In genomic region chr15:12271340-12271739, GRCm38 (mm10) we compare ENCODE assay signal across 23 mouse cellular contexts. TPM values are rescaled to one million over a fixed set of nuclear protein-coding genes. Genes with fewer than 3 reads are reported as not detected.
DNase-seq lines count a peak whose midpoint lies in the region; ATAC-seq lines count a peak whose summit lies in the region.
"Had no signal": no experiment of that assay in that cellular context is flagged by ENCODE, and none has a peak within 500 bp of the region (broad histone marks: within the 10 kb centered on the region; RNA-seq: fewer than 3 reads in every experiment).

No protein-coding gene starts in this region.

- DNase-seq in liver, embryonic 11.5 days (ENCODE audit: low spot score) = no peak
- DNase-seq in R1 (ENCODE audit: low read depth, low spot score) = peak; percentile 30
- peak; percentile 41 for DNase-seq in c-Kit-positive CD71-positive TER-119-positive erythroid progenitor cells, embryonic 14.5 days (ENCODE audit: low spot score)
- no peak for DNase-seq in spleen, adult 12 weeks (ENCODE audit: low spot score)
- no peak for DNase-seq in kidney, adult 8-10 months
- DNase-seq in spleen, adult 18-20 months = no peak
- DNase-seq: adrenal gland, postnatal 14 days; cerebellum, adult 11 months; cerebellum, adult 9-10 months; cerebellum, postnatal 25 days; gastrocnemius, adult 2 months; gastrocnemius, postnatal 25 days; heart, postnatal 36 days had no signal

- H3K4me1 ChIP-seq in liver, embryonic 11.5 days (replicated peaks; ENCODE audit: control insufficient read depth, insufficient read depth, low read length) = peaks cover 10% of the 10 kb centered on the region
- peaks cover 23% of the 10 kb centered on the region for H3K4me1 ChIP-seq in liver, embryonic 12.5 days
- H3K4me1 ChIP-seq in liver, embryonic 15.5 days (replicated peaks) = peaks cover 19% of the 10 kb centered on the region
- H3K4me1 ChIP-seq: embryonic facial prominence, embryonic 12.5 days had no signal

- peak; percentile 59 for ATAC-seq in liver, embryonic 11.5 days (replicated peaks; ENCODE audit: low FRiP score)
- ATAC-seq in liver, embryonic 12.5 days = no peak
- ATAC-seq in liver, embryonic 15.5 days (ENCODE audit: insufficient read depth) = peak; percentile 49; the same call in 1 of the 2 replicates
- ATAC-seq: forebrain, embryonic 14.5 days; hindbrain, embryonic 16.5 days; inflammation-experienced regulatory T-cells, adult 6 months had no signal

- WGBS in liver, embryonic 11.5 days = 70% methylated on average over 9 of the region's 9 CpGs
- WGBS in liver, embryonic 12.5 days (ENCODE audit: insufficient replicate concordance) = 56% methylated on average over 9 of the region's 9 CpGs
- WGBS in liver, embryonic 15.5 days (ENCODE audit: insufficient replicate concordance) = 49% methylated on average over 9 of the region's 9 CpGs

- H3K9ac ChIP-seq in liver, embryonic 11.5 days (ENCODE audit: low read depth, low read length) = no peak overlapping the region
- H3K9ac ChIP-seq in liver, embryonic 12.5 days = no peak overlapping the region
- no peak overlapping the region for H3K9ac ChIP-seq in liver, embryonic 15.5 days
- H3K9ac ChIP-seq: embryonic facial prominence, embryonic 12.5 days; heart, embryonic 12.5 days had no signal

- H3K4me2 ChIP-seq in liver, embryonic 11.5 days = no peak overlapping the region
- H3K4me2 ChIP-seq in liver, embryonic 12.5 days = no peak overlapping the region; the same call in 1 of the 2 replicates
- no peak overlapping the region for H3K4me2 ChIP-seq in liver, embryonic 15.5 days
- H3K4me2 ChIP-seq: embryonic facial prominence, embryonic 12.5 days; heart, embryonic 12.5 days had no signal

- peaks cover 15% of the 10 kb centered on the region; the same call in 1 of the 2 replicates for H3K36me3 ChIP-seq in liver, embryonic 11.5 days (ENCODE audit: control insufficient read depth, insufficient read depth, low read length)
- peaks cover 44% of the 10 kb centered on the region for H3K36me3 ChIP-seq in liver, embryonic 12.5 days
- H3K36me3 ChIP-seq in liver, embryonic 15.5 days (replicated peaks) = peaks cover 46% of the 10 kb centered on the region

- H3K9me3 ChIP-seq in liver, embryonic 11.5 days (ENCODE audit: control insufficient read depth, low read length) = no peaks in the 10 kb centered on the region
- no peaks in the 10 kb centered on the region for H3K9me3 ChIP-seq in liver, embryonic 12.5 days (replicated peaks)
- no peaks in the 10 kb centered on the region for H3K9me3 ChIP-seq in liver, embryonic 15.5 days (replicated peaks)
- H3K9me3 ChIP-seq: embryonic facial prominence, embryonic 12.5 days; heart, embryonic 12.5 days had no signal

- no peak overlapping the region for H3K27ac ChIP-seq in liver, embryonic 11.5 days (ENCODE audit: low read depth, low read length)
- no peak overlapping the region for H3K27ac ChIP-seq in liver, embryonic 12.5 days
- no peak overlapping the region for H3K27ac ChIP-seq in liver, embryonic 15.5 days (replicated peaks)
- H3K27ac ChIP-seq: embryonic facial prominence, embryonic 12.5 days; gastrocnemius, adult 2 months had no signal

- no peaks in the 10 kb centered on the region for H3K27me3 ChIP-seq in liver, embryonic 11.5 days (replicated peaks; ENCODE audit: control insufficient read depth, insufficient read depth, low read length)
- no peaks in the 10 kb centered on the region for H3K27me3 ChIP-seq in liver, embryonic 12.5 days (replicated peaks)
- no peaks in the 10 kb centered on the region for H3K27me3 ChIP-seq in liver, embryonic 15.5 days
- H3K27me3 ChIP-seq: CH12.LX; embryonic facial prominence, embryonic 12.5 days; heart, embryonic 12.5 days had no signal

- no peak overlapping the region for H3K4me3 ChIP-seq in liver, embryonic 11.5 days (ENCODE audit: low read depth, low read length)
- H3K4me3 ChIP-seq in liver, embryonic 12.5 days = no peak overlapping the region
- no peak overlapping the region for H3K4me3 ChIP-seq in liver, embryonic 15.5 days (replicated peaks)
- H3K4me3 ChIP-seq: embryonic facial prominence, embryonic 12.5 days; gastrocnemius, adult 2 months; heart, embryonic 12.5 days had no signal

RNA-seq across cellular contexts. Expression of gene Golph3, which starts 49.9 kb away (rescaled TPM):
- polyA plus RNA-seq in liver, embryonic 11.5 days (2014; fragmentation: Nextera tagmentation; extraction: Ambion mirVana) = 93.0 and 107 TPM in 2 replicates
- 79.8 and 82.7 TPM in 2 replicates for polyA plus RNA-seq in liver, embryonic 12.5 days (2016; fragmentation: Nextera tagmentation; extraction: Ambion mirVana)
- polyA plus RNA-seq in liver, embryonic 15.5 days (2015; fragmentation: Nextera tagmentation; extraction: Ambion mirVana) = 45.5 and 47.1 TPM in 2 replicates

RNA-seq across cellular contexts. Expression of gene 1810049J17Rik, which starts 50.4 kb away (rescaled TPM):
- polyA plus RNA-seq in liver, embryonic 11.5 days (2014; fragmentation: Nextera tagmentation; extraction: Ambion mirVana) = 0.58 and 1.3 TPM in 2 replicates
- polyA plus RNA-seq in liver, embryonic 12.5 days (2016; fragmentation: Nextera tagmentation; extraction: Ambion mirVana) = 1.2 and 1.9 TPM in 2 replicates
- 0.40 and 0.77 TPM in 2 replicates for polyA plus RNA-seq in liver, embryonic 15.5 days (2015; fragmentation: Nextera tagmentation; extraction: Ambion mirVana)
- polyA plus RNA-seq: cortical plate, adult 2 months; hindbrain, embryonic 11.5 days; inflammation-experienced regulatory T-cells, adult 6 months had no signal

Comparison
In these comparisons a context has a peak if more than half of its experiments do, and no peak if none do; other contexts are left out.
1. DNase-seq: peak in R1 (single experiment) and c-Kit-positive CD71-positive TER-119-positive erythroid progenitor cells, embryonic 14.5 days (single experiment); none in liver, embryonic 11.5 days (single experiment), spleen, adult 12 weeks (single experiment), kidney, adult 8-10 months (0 of 2) and spleen, adult 18-20 months (0 of 2).